Mouse (Mus musculus) T-cell, adult 66 days (primary cell): Measurements from ENCODE around the gene Psenen. TPM values are rescaled to one million over a fixed set of nuclear protein-coding genes. Genes with fewer than 3 reads are reported as not detected.

ENCODE experiments used
- total RNA-seq, 2 experiments: library from RNA; stranded (reverse); gene quantifications; 3 replicates in 1 of 2; 4 replicates in 1 of 2; pipeline ENCODE4 v1.2.4; 2023

The Psenen gene
- 100 to 1,000 TPM; 127 to 151 TPM for total RNA-seq

GRCm38 (mm10) chr7:30563117-30563905 is at the start of gene Psenen, which contains the start of the genes U2af1l4 and Gm49396:
Psenen (minus strand) TSS chr7:30563627.
U2af1l4 (plus strand) TSS chr7:30563301.
Gm49396 (plus strand) TSS chr7:30563344.

GRCm38 (mm10) chr7:30612654-30613402 is 49.4 kb upstream of the Psenen start, which contains the start of gene Upk1a:
Upk1a (minus strand) TSS chr7:30612847.

GRCm38 (mm10) chr7:30598786-30599185 is 35.4 kb upstream of the Psenen start, which contains the start of gene Zbtb32:
Zbtb32 (minus strand) TSS chr7:30598909.

GRCm38 (mm10) chr7:30588676-30589434 is 25.4 kb upstream of the Psenen start, which contains the start of gene Kmt2b:
Kmt2b (minus strand) TSS chr7:30588726.

GRCm38 (mm10) chr7:30564970-30565571 is 1.6 kb upstream of the Psenen start, which contains the start of gene Igflr1:
Igflr1 (plus strand) TSS chr7:30565427.

GRCm38 (mm10) chr7:30559443-30559954 is 3.9 kb downstream of the Psenen start, which contains the start of gene Lin37:
Lin37 (minus strand) TSS chr7:30559838.

GRCm38 (mm10) chr7:30552102-30553020 is 11.1 kb downstream of the Psenen start, which contains the start of the genes Hspb6 and Proser3:
Hspb6 (plus strand) TSS chr7:30552178.
Proser3 (minus strand) TSS chr7:30552299.

GRCm38 (mm10) chr7:30534633-30535577 is 28.5 kb downstream of the Psenen start, which contains the start of gene Arhgap33:
Arhgap33 (minus strand) TSS chr7:30535060.

Other genes starting within 250 kb of the Psenen start
- gene Syne4, start 248.8 kb downstream of the Psenen start, total RNA-seq, result 1 to 10 TPM; 5.5 to 6.3 TPM
- gene E130208F15Rik, start 241.9 kb downstream of the Psenen start, total RNA-seq, result 1 to 10 TPM; 6.6 to 9.5 TPM
- gene Sdhaf1, start 239.7 kb downstream of the Psenen start, total RNA-seq, result 10 to 100 TPM in 1 of 2 experiments, 1 to 10 TPM in 1; 8.8 to 11.4 TPM
- not detected for gene Lrfn3, start 200.9 kb downstream of the Psenen start, total RNA-seq
- 10 to 100 TPM; 10.7 to 27.3 TPM for gene Tyrobp, start 149.9 kb downstream of the Psenen start, total RNA-seq
- 100 to 1,000 TPM; 185 to 201 TPM for gene Hcst, start 143.8 kb downstream of the Psenen start, total RNA-seq
- gene Nfkbid, start 141.9 kb downstream of the Psenen start, total RNA-seq, result 10 to 100 TPM; 40.1 to 45.7 TPM
- gene Aplp1, start 118.1 kb downstream of the Psenen start, total RNA-seq, result 1 to 10 TPM; 3.8 to 4.3 TPM
- gene Kirrel2, start 105.9 kb downstream of the Psenen start, total RNA-seq, result not detected
- not detected for gene Nphs1, start 105.3 kb downstream of the Psenen start, total RNA-seq
- not detected for gene Prodh2, start 70.0 kb downstream of the Psenen start, total RNA-seq
- 1 to 10 TPM; 3.3 to 6.3 TPM for gene Arhgap33, start 28.6 kb downstream of the Psenen start, total RNA-seq
- 1 to 10 TPM; 2.0 to 2.3 TPM for gene Hspb6, start 11.4 kb downstream of the Psenen start, total RNA-seq
- gene Proser3, start 11.3 kb downstream of the Psenen start, total RNA-seq, result 10 to 100 TPM; 15.1 to 19.7 TPM
- 10 to 100 TPM; 38.3 to 46.3 TPM for gene Lin37, start 3.8 kb downstream of the Psenen start, total RNA-seq
- 10 to 100 TPM; 74.3 to 75.7 TPM for gene U2af1l4, start 326 bp downstream of the Psenen start, total RNA-seq
- 10 to 100 TPM; 24.2 to 32.0 TPM for gene Gm49396, start 283 bp downstream of the Psenen start, total RNA-seq
- gene Igflr1, start 1.8 kb upstream of the Psenen start, total RNA-seq, result 10 to 100 TPM; 44.6 to 51.3 TPM
- 100 to 1,000 TPM; 136 to 141 TPM for gene Kmt2b, start 25.1 kb upstream of the Psenen start, total RNA-seq
- gene Zbtb32, start 35.3 kb upstream of the Psenen start, total RNA-seq, result 1 to 10 TPM; 3.0 to 3.5 TPM
- gene Upk1a, start 49.2 kb upstream of the Psenen start, total RNA-seq, result 1 to 10 TPM in 1 of 2 experiments, under 1 TPM in 1; 0.79 to 1.1 TPM
- gene Cox6b1, start 62.5 kb upstream of the Psenen start, total RNA-seq, result 100 to 1,000 TPM; 198 to 235 TPM
- gene Etv2, start 72.2 kb upstream of the Psenen start, total RNA-seq, result not detected
- 100 to 1,000 TPM; 103 to 113 TPM for gene Rbm42, start 86.7 kb upstream of the Psenen start, total RNA-seq
- gene Haus5, start 101.4 kb upstream of the Psenen start, total RNA-seq, result 10 to 100 TPM; 30.2 to 32.6 TPM
- gene Pmis2, start 108.0 kb upstream of the Psenen start, total RNA-seq, result not detected
- not detected for gene 2200002J24Rik, start 135.3 kb upstream of the Psenen start, total RNA-seq
- gene Atp4a, start 148.6 kb upstream of the Psenen start, total RNA-seq, result not detected
- 10 to 100 TPM; 45.0 to 50.3 TPM for gene Tmem147, start 165.9 kb upstream of the Psenen start, total RNA-seq
- gene Gapdhs, start 180.1 kb upstream of the Psenen start, total RNA-seq, result not detected
- gene Sbsn, start 187.8 kb upstream of the Psenen start, total RNA-seq, result 1 to 10 TPM; 6.1 to 7.8 TPM
- not detected for gene Dmkn, start 200.1 kb upstream of the Psenen start, total RNA-seq
- gene Krtdap, start 224.3 kb upstream of the Psenen start, total RNA-seq, result not detected